Mouse (Mus musculus) MEL (cell line): ENCODE measurements around the gene Extl2. TPM values are rescaled to one million over a fixed set of nuclear protein-coding genes. Genes with fewer than 3 reads are reported as not detected.

Experiments
- DNase-seq: peaks from one replicate; pipeline ENCODE4 v3.0.0; 2011; ENCODE audit warnings: low read depth, low spot score
- H3K27ac ChIP-seq: 2 replicates; pipeline ENCODE4 v1.5.1; 2012; ENCODE audit warnings: low read depth, mild to moderate bottlenecking, control low read depth, low read length, moderate library complexity; ENCODE audit not compliant: control insufficient read depth
- H3K27me3 ChIP-seq, 2 experiments: fragments of 150-350 bp in 1 of 2; sonication (generic) in 1 of 2; 2 replicates each; pipeline ENCODE4 v1.6.1; 2012; ENCODE audit warnings: low read length in 2 of 2, mild to moderate bottlenecking in 2 of 2, improper control_type of control experiment in 1 of 2, moderate library complexity in 1 of 2; ENCODE audit not compliant: insufficient read depth in 2 of 2, control insufficient read depth in 1 of 2
- H3K36me3 ChIP-seq, 2 experiments: 2 replicates each; pipeline ENCODE4 v1.6.1; 2012 to 2014; ENCODE audit warnings: low read length in 2 of 2, improper control_type of control experiment in 1 of 2, inconsistent platforms in 1 of 2, mild to moderate bottlenecking in 1 of 2; ENCODE audit not compliant: insufficient read depth in 2 of 2, control insufficient read depth in 1 of 2
- H3K4me1 ChIP-seq, 2 experiments: fragments of 150-350 bp in 1 of 2; sonication (generic) in 1 of 2; 2 replicates each; pipeline ENCODE4 v1.6.1; 2012; ENCODE audit warnings: low read length in 2 of 2, improper control_type of control experiment in 1 of 2, mild to moderate bottlenecking in 1 of 2; ENCODE audit not compliant: insufficient read depth in 2 of 2, control insufficient read depth in 1 of 2
- H3K4me3 ChIP-seq, 2 experiments: fragments of 150-350 bp in 1 of 2; sonication (generic) in 1 of 2; 2 replicates each; pipeline ENCODE4 v1.5.1; 2012; ENCODE audit warnings: low read depth in 2 of 2, low read length in 2 of 2, mild to moderate bottlenecking in 2 of 2, moderate library complexity in 2 of 2, control low read depth in 1 of 2, improper control_type of control experiment in 1 of 2; ENCODE audit not compliant: control insufficient read depth in 1 of 2, insufficient read depth in 1 of 2
- H3K79me2 ChIP-seq: 2 replicates; pipeline ENCODE4 v1.6.1; 2012; ENCODE audit warnings: mild to moderate bottlenecking, low read length, moderate library complexity; ENCODE audit not compliant: control insufficient read depth, poor library complexity, insufficient read depth
- H3K9ac ChIP-seq: 2 replicates; pipeline ENCODE4 v1.6.1; 2012; ENCODE audit warnings: low read depth, mild to moderate bottlenecking, control low read depth, low read length, moderate library complexity; ENCODE audit not compliant: control insufficient read depth, poor library complexity, severe bottlenecking
- H3K9me3 ChIP-seq: fragments of 150-350 bp; sonication (generic); replicated peaks from 2 replicates; pipeline ENCODE4 v1.6.1; 2012; ENCODE audit warnings: mild to moderate bottlenecking, low read length, improper control_type of control experiment, moderate library complexity; ENCODE audit not compliant: insufficient read depth
- BHLHE40 ChIP-seq: IDR thresholded peaks from 2 replicates; pipeline ENCODE4 v1.6.1; 2012; ENCODE audit warnings: low read depth, mild to moderate bottlenecking, inconsistent platforms, low read length, improper control_type of control experiment, borderline replicate concordance
- CHD1 ChIP-seq: IDR thresholded peaks from 2 replicates; pipeline ENCODE4 v1.6.1; 2012; ENCODE audit warnings: low read depth, mild to moderate bottlenecking, inconsistent platforms, low read length, improper control_type of control experiment
- CHD2 ChIP-seq: IDR thresholded peaks from 2 replicates; pipeline ENCODE4 v1.6.1; 2011; ENCODE audit warnings: low read length, improper control_type of control experiment
- E2F4 ChIP-seq: IDR thresholded peaks from 2 replicates; pipeline ENCODE4 v1.6.1; 2011; ENCODE audit warnings: low read depth, low read length, improper control_type of control experiment, borderline replicate concordance
- EP300 ChIP-seq, 2 experiments: IDR thresholded peaks; 2 replicates each; pipeline ENCODE4 v1.6.1; 2011; ENCODE audit warnings: improper control_type of control experiment in 2 of 2, low read length in 2 of 2, low read depth in 1 of 2, mild to moderate bottlenecking in 1 of 2
- ETS1 ChIP-seq: IDR thresholded peaks from 2 replicates; pipeline ENCODE4 v1.6.1; 2012; ENCODE audit warnings: low read depth, mild to moderate bottlenecking, inconsistent platforms, low read length, improper control_type of control experiment, moderate library complexity
- GABPA ChIP-seq: IDR thresholded peaks from 2 replicates; pipeline ENCODE4 v1.6.1; 2012; ENCODE audit warnings: low read depth, mild to moderate bottlenecking, inconsistent platforms, low read length, improper control_type of control experiment, moderate library complexity
- HCFC1 ChIP-seq: IDR thresholded peaks from 2 replicates; pipeline ENCODE4 v1.6.1; 2012; ENCODE audit warnings: low read depth, mild to moderate bottlenecking, inconsistent platforms, low read length, improper control_type of control experiment, moderate library complexity
- MAX ChIP-seq: IDR thresholded peaks from 2 replicates; pipeline ENCODE4 v1.6.1; 2011; ENCODE audit warnings: low read length, improper control_type of control experiment
- MAZ ChIP-seq: IDR thresholded peaks from 2 replicates; pipeline ENCODE4 v1.6.1; 2012; ENCODE audit warnings: low read depth, mild to moderate bottlenecking, inconsistent platforms, low read length, improper control_type of control experiment
- MEF2A ChIP-seq: IDR thresholded peaks from 2 replicates; pipeline ENCODE4 v1.6.1; 2014; ENCODE audit warnings: low read depth, mild to moderate bottlenecking, inconsistent platforms, low read length, improper control_type of control experiment; ENCODE audit not compliant: poor library complexity, insufficient replicate concordance, severe bottlenecking; ENCODE audit errors: extremely low read depth
- MXI1 ChIP-seq: IDR thresholded peaks from 2 replicates; pipeline ENCODE4 v1.6.1; 2011; ENCODE audit warnings: mild to moderate bottlenecking, low read depth, low read length, improper control_type of control experiment
- MYC ChIP-seq: IDR thresholded peaks from 2 replicates; pipeline ENCODE4 v1.6.1; 2011; ENCODE audit warnings: low read depth, mild to moderate bottlenecking, low read length, improper control_type of control experiment, moderate library complexity
- NELFE ChIP-seq: IDR thresholded peaks from 2 replicates; pipeline ENCODE4 v1.6.1; 2011; ENCODE audit warnings: low read depth, low read length, improper control_type of control experiment
- NRF1 ChIP-seq: IDR thresholded peaks from 2 replicates; pipeline ENCODE4 v1.6.1; 2014; ENCODE audit warnings: low read depth, mild to moderate bottlenecking, inconsistent platforms, low read length, improper control_type of control experiment, moderate library complexity; ENCODE audit not compliant: poor library complexity, insufficient read depth, severe bottlenecking
- POLR2A ChIP-seq, 2 experiments: IDR thresholded peaks; 2 replicates each; pipeline ENCODE4 v1.6.1; 2011 to 2012; ENCODE audit warnings: low read length in 2 of 2, mild to moderate bottlenecking in 2 of 2, control low read depth in 1 of 2, improper control_type of control experiment in 1 of 2, low read depth in 1 of 2, moderate library complexity in 1 of 2; ENCODE audit not compliant: control insufficient read depth in 1 of 2, insufficient read depth in 1 of 2, poor library complexity in 1 of 2
- POLR2AphosphoS2 ChIP-seq: IDR thresholded peaks from 2 replicates; pipeline ENCODE4 v1.6.1; 2011; ENCODE audit warnings: low read length, improper control_type of control experiment
- RCOR1 ChIP-seq: IDR thresholded peaks from 2 replicates; pipeline ENCODE4 v1.6.1; 2012; ENCODE audit warnings: low read depth, mild to moderate bottlenecking, inconsistent platforms, low read length, improper control_type of control experiment
- SIN3A ChIP-seq: IDR thresholded peaks from 2 replicates; pipeline ENCODE4 v1.6.1; 2012; ENCODE audit warnings: low read length, improper control_type of control experiment, inconsistent platforms
- SMC3 ChIP-seq: IDR thresholded peaks from 2 replicates; pipeline ENCODE4 v1.6.1; 2011; ENCODE audit warnings: low read depth, low read length, improper control_type of control experiment
- TAL1 ChIP-seq: IDR thresholded peaks from 2 replicates; pipeline ENCODE4 v1.6.1; 2012; ENCODE audit warnings: mild to moderate bottlenecking, inconsistent platforms, low read length, moderate library complexity, mixed read lengths
- UBTF ChIP-seq: IDR thresholded peaks from 2 replicates; pipeline ENCODE4 v1.6.1; 2012; ENCODE audit warnings: low read depth, mild to moderate bottlenecking, inconsistent platforms, low read length, improper control_type of control experiment, moderate library complexity, borderline replicate concordance; ENCODE audit not compliant: insufficient read depth
- USF1 ChIP-seq: IDR thresholded peaks from 2 replicates; pipeline ENCODE4 v1.6.1; 2014; ENCODE audit warnings: low read depth, mild to moderate bottlenecking, inconsistent platforms, low read length, improper control_type of control experiment, moderate library complexity
- USF2 ChIP-seq, 2 experiments: IDR thresholded peaks; 2 replicates each; pipeline ENCODE4 v1.6.1; 2011 to 2012; ENCODE audit warnings: improper control_type of control experiment in 2 of 2, low read length in 2 of 2, borderline replicate concordance in 1 of 2, inconsistent platforms in 1 of 2, low read depth in 1 of 2, mild to moderate bottlenecking in 1 of 2; ENCODE audit not compliant: insufficient read depth in 1 of 2
- ZC3H11A ChIP-seq: IDR thresholded peaks from 2 replicates; pipeline ENCODE4 v1.6.1; 2012; ENCODE audit warnings: low read depth, mild to moderate bottlenecking, inconsistent platforms, low read length, improper control_type of control experiment
- ZKSCAN1 ChIP-seq: IDR thresholded peaks from 2 replicates; pipeline ENCODE4 v1.6.1; 2012; ENCODE audit warnings: low read depth, mild to moderate bottlenecking, inconsistent platforms, low read length, improper control_type of control experiment, moderate library complexity
- ZMIZ1 ChIP-seq: IDR thresholded peaks from 2 replicates; pipeline ENCODE4 v1.6.1; 2012; ENCODE audit warnings: low read depth, mild to moderate bottlenecking, inconsistent platforms, low read length, improper control_type of control experiment, moderate library complexity
- polyA plus RNA-seq, 2 experiments: library from polyadenylated mRNA; stranded (reverse) in 1 of 2; unstranded in 1 of 2; fragments of >175 nt in 1 of 2; fragments of >200 nt in 1 of 2; gene quantifications; 2 replicates each; pipeline versions ENCODE4 v1.2.1 to v1.2.4; 2012; ENCODE audit warnings: low replicate concordance in 2 of 2, low read depth in 1 of 2; ENCODE audit not compliant: insufficient read length in 2 of 2, insufficient read depth in 1 of 2, missing spikeins in 1 of 2
- total RNA-seq: library from RNA; depleted of rRNA; stranded (reverse); fragments of 300-350 nt; gene quantifications from 2 replicates; pipeline ENCODE4 v1.2.3, GENCODE M21; 2012

The Extl2 gene
- total and polyA plus RNA-seq, 3 experiments, result 6.6 to 10.5 TPM; not detected in 1

DNA sequence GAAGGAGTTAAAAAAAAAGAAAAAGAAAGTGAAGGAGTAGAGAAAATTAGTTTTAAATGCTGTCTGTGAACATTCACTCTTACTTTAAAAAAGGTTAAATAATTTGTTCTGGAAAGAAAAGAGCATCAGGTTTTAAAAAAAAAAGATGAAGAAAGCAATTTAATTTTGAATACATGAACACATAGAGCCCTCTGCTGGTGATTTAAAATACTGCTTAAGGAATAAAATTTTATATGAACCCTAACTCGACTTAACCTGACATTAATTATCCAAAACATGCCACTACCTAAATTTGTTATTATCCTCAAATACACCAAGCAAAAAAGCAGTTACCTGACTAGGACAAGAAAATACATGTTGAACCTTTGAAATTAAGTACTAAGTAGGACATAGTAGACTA is 28.3 kb upstream of the Extl2 start (continued):
- TF ChIP-seq USF2 (IDR thresholded peaks at IDR 0.05; ENCODE audit: borderline replicate concordance in 1 of 2, insufficient read depth in 1 of 2, low read depth in 1 of 2, low read length in 2 of 2) (no peak), CHD1 (no peak), ZKSCAN1 (no peak), ETS1 (no peak), EP300 (IDR thresholded peaks at IDR 0.05; ENCODE audit: low read depth in 1 of 2, low read length in 2 of 2) (no peak), MEF2A (no peak), MXI1 (no peak), POLR2AphosphoS2 (no peak), RCOR1 (no peak), GABPA (no peak), NELFE (no peak), USF1 (no peak), CHD2 (no peak), ZC3H11A (peak; percentile 74), MAZ (no peak), MAX (no peak), UBTF (no peak), MYC (no peak), NRF1 (no peak), ZMIZ1 (no peak), SIN3A (no peak)

GRCm38 (mm10) chr3:115983217-115983616 is 24.0 kb upstream of the Extl2 start:
- Histone ChIP-seq H3K27ac (no peak overlapping the region), H3K4me1 (no peaks in the 10 kb centered on the region), H3K79me2 (no peaks in the 10 kb centered on the region), H3K36me3 (peaks cover 0 to 19% of the 10 kb centered on the region in 2 experiments; a peak in 3 of 4 replicates), H3K4me3 (no peak overlapping the region), H3K9ac (no peak overlapping the region), H3K27me3 (no peaks in the 10 kb centered on the region), H3K9me3 (no peaks in the 10 kb centered on the region)
- no peak for DNase-seq
- TF ChIP-seq MAX (no peak), ZC3H11A (no peak), ZKSCAN1 (no peak), POLR2A (IDR thresholded peaks at IDR 0.05; ENCODE audit: control insufficient read depth in 1 of 2, insufficient read depth in 1 of 2, low read depth in 1 of 2, low read length in 2 of 2, poor library complexity in 1 of 2) (no peak), NELFE (no peak), GABPA (no peak), POLR2AphosphoS2 (no peak), E2F4 (no peak), SMC3 (no peak), RCOR1 (no peak), BHLHE40 (no peak), HCFC1 (no peak), TAL1 (no peak), MAZ (no peak)
